Mouse (Mus musculus) layer of hippocampus, adult 2 months (tissue): Measurements from ENCODE around the gene Tmigd1. TPM values are rescaled to one million over a fixed set of nuclear protein-coding genes. Genes with fewer than 3 reads are reported as not detected.
A peak's percentile ranks its signal among the peaks of the same experiment; 100 is the strongest.
"Not testable (repeated sequence)": the region's sequence is repeated elsewhere in the genome, so short reads cannot be mapped to it uniquely, and the experiment has no call there.

ENCODE experiments used
- DNase-seq, 2 experiments: peaks; one replicate each; pipeline ENCODE4 v3.0.0; 2022; ENCODE audit warnings: low spot score in 2 of 2
- H3K27ac ChIP-seq: fragments of 200-600 bp; 2 replicates; pipeline ENCODE4 v1.8.1; 2022
- H3K4me3 ChIP-seq: fragments of 200-600 bp; 2 replicates; pipeline ENCODE4 v1.8.1; 2022; ENCODE audit warnings: mild to moderate bottlenecking
- CTCF ChIP-seq: fragments of 200-600 bp; conservative IDR thresholded peaks from 2 replicates; pipeline ENCODE4 v1.8.1; 2022; ENCODE audit warnings: antibody characterized with exemption, mild to moderate bottlenecking, moderate library complexity
- total RNA-seq, 2 experiments: library from RNA; stranded (reverse); gene quantifications; 2 replicates each; pipeline ENCODE4 v1.2.3; 2021

The Tmigd1 gene
- total RNA-seq, 2 experiments from 2014 or later, result not detected

GRCm38 (mm10) chr11:76911325-76912054 lies 9.5 kb downstream of the Tmigd1 start:
- Histone ChIP-seq H3K27ac (peak overlapping the region; percentile 91), H3K4me3 (no peak overlapping the region)
- DNase-seq, result peak; percentile 39 to 48
- no peak for TF ChIP-seq CTCF

- peak; percentile 58 to 77 for DNase-seq
- peak overlapping the region; percentile 91 for H3K27ac ChIP-seq
- TF ChIP-seq CTCF, result no peak
- H3K4me3 ChIP-seq, result no peak overlapping the region
Observed at GRCm38 (mm10) chr11:76912055-76912395, 10.1 kb downstream of the Tmigd1 start.

- no peak for TF ChIP-seq CTCF
- Histone ChIP-seq H3K4me3 (no peak overlapping the region), H3K27ac (peak overlapping the region; percentile 91)
- peak in 1 of 2 experiments; percentile 16 for DNase-seq
Observed at GRCm38 (mm10) chr11:76914366-76914765, 12.4 kb downstream of the Tmigd1 start.

GRCm38 (mm10) chr11:76916539-76917229 lies 14.7 kb downstream of the Tmigd1 start:
- Histone ChIP-seq H3K27ac (no peak overlapping the region), H3K4me3 (no peak overlapping the region)
- no peak for TF ChIP-seq CTCF
- DNase-seq, result no peak

DNA sequence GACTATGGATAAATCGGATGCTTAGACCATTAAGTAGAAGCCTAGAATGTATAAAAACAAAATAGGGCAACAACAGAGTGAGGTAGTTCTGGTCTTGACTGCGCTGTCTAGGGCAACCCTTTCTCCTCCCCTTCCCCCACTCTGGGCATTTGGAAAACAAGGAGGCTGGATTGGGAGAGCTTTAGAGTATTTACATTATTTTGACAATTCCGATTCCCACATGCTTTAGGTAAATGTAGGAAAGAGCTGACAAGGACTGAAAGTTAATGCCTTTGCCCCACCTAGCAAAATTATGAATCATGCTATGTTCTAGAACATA lies 15.2 kb downstream of the Tmigd1 start:
- TF ChIP-seq CTCF, result no peak

GRCm38 (mm10) chr11:76920607-76921006 lies 18.6 kb downstream of the Tmigd1 start:
- no peak overlapping the region for H3K4me3 ChIP-seq
- peak overlapping the region; percentile 62 for H3K27ac ChIP-seq
- no peak for TF ChIP-seq CTCF
- DNase-seq, result no peak

More for the DNA sequence above, 15.2 kb downstream of the Tmigd1 start:
- DNase-seq, result no peak
- H3K27ac ChIP-seq, result no peak overlapping the region
- H3K4me3 ChIP-seq, result no peak overlapping the region

DNA sequence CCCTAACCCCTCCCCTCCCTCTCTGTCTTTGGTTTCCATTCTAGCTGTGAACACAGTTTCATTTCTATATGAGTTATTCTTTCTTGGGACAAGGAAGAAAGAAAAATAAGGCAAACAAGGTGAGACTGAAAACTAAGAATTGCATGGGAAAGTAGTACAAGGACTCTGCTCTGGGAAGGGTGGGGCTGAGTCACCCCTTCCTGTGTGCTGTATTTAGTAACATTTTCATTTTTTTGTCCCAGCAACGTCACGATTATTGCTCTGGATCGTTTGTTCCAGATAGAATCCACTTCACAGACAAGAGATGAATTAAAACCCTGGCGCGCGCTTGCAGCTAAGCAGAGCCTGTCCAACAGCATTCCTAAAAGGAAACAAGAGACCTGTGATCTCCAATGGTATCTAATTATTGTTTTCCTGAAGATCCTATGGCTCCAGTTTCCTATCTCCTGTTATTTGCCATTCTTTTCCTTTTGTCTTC lies 22.8 kb downstream of the Tmigd1 start, which contains the start of gene Blmh:
Gene Blmh, plus strand, starts transcription at position 51 of the 478 bp plus-strand sequence.
- no peak for TF ChIP-seq CTCF
- Histone ChIP-seq H3K27ac (no peak within 1 kb of the TSS), H3K4me3 (no peak within 1 kb of the TSS)
- no peak for DNase-seq

- H3K27ac ChIP-seq, H3K4me3 ChIP-seq, DNase-seq: not testable (repeated sequence)
Observed at GRCm38 (mm10) chr11:76928586-76928985, 26.6 kb downstream of the Tmigd1 start.

DNA sequence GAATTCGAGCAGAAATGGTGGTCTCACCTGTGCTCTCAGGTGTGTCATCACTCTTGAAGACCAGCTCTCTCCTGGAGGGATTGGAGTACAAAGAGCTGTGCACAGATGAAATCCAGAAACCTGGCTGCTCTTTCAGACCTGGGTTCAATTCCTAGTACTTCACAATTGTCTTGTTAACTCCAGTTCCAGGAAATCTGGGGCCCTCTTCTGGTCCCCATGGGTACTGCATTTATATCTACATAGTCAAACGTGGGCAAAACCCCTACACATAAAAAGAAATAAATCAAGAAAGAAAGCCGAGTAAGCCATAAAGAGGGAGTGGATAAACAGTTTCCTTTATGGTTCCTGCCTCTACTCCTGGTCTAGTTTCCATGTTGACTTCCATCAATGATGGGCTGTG lies 31.2 kb downstream of the Tmigd1 start:
- Histone ChIP-seq H3K27ac (no peak overlapping the region), H3K4me3 (no peak overlapping the region)
- TF ChIP-seq CTCF, result peak; percentile 48
- DNase-seq, result no peak

- DNase-seq, result no peak
- peak; percentile 68 for TF ChIP-seq CTCF
- Histone ChIP-seq H3K27ac (no peak overlapping the region), H3K4me3 (no peak overlapping the region)
Observed at GRCm38 (mm10) chr11:76936578-76936977, 34.6 kb downstream of the Tmigd1 start.

DNA sequence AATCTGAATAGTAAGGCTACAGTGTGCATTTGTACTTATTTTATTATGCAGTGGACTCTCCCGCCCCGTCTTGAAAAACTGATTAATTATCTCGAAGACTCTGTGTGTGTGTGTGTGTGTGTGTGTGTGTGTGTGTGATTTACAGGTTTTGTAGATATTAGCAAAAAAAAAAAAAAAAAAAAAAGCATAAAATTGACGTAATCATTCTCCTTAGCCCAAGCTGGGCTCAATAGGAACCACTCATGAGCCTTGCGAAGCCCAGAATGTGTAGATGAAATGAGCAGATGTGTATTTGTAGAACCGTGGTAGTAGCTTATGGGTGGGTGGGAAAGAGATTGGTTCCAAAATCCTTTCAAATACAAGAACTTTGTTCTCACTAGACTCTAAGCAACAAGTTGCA lies 42.9 kb downstream of the Tmigd1 start:
- peak in 1 of 2 experiments; percentile 16 for DNase-seq
- no peak for TF ChIP-seq CTCF
- peak overlapping the region; percentile 93 for H3K27ac ChIP-seq
- peak overlapping the region; percentile 91 for H3K4me3 ChIP-seq

- TF ChIP-seq CTCF, result no peak
- Histone ChIP-seq H3K27ac (peak overlapping the region; percentile 93), H3K4me3 (peak overlapping the region; percentile 91)
- peak; percentile 91 to 92 for DNase-seq
Observed at GRCm38 (mm10) chr11:76945386-76946202, 43.6 kb downstream of the Tmigd1 start.

GRCm38 (mm10) chr11:76946203-76946585 lies 44.2 kb downstream of the Tmigd1 start:
- H3K4me3 ChIP-seq, result peak overlapping the region; percentile 91
- no peak for TF ChIP-seq CTCF
- peak overlapping the region; percentile 93 for H3K27ac ChIP-seq
- DNase-seq, result no peak
